Mouse (Mus musculus) testis, adult 2 months (tissue): ENCODE measurements around the gene Nr1d1. TPM values are rescaled to one million over a fixed set of nuclear protein-coding genes. Genes with fewer than 3 reads are reported as not detected.
"Not testable (repeated sequence)": the region's sequence is repeated elsewhere in the genome, so short reads cannot be mapped to it uniquely, and the experiment has no call there.

Source experiments
- H3K27ac ChIP-seq: fragments of 200-500 bp; 2 replicates; pipeline ENCODE4 v1.5.1; 2012; ENCODE audit warnings: low read depth, low read length; ENCODE audit not compliant: control insufficient read depth, insufficient read depth
- H3K27me3 ChIP-seq: fragments of 200-500 bp; 2 replicates; pipeline ENCODE4 v1.6.1; 2012; ENCODE audit warnings: mild to moderate bottlenecking, low read length, moderate library complexity; ENCODE audit not compliant: control insufficient read depth, insufficient read depth
- H3K36me3 ChIP-seq: fragments of 200-500 bp; 2 replicates; pipeline ENCODE4 v1.6.1; 2012; ENCODE audit warnings: mild to moderate bottlenecking, low read length; ENCODE audit not compliant: control insufficient read depth, insufficient read depth
- H3K4me1 ChIP-seq: fragments of 200-500 bp; 2 replicates; pipeline ENCODE4 v1.6.1; 2012; ENCODE audit warnings: low read length; ENCODE audit not compliant: control insufficient read depth, insufficient read depth
- H3K4me3 ChIP-seq: fragments of 200-500 bp; 2 replicates; pipeline ENCODE4 v1.5.1; 2012; ENCODE audit warnings: low read depth, mild to moderate bottlenecking, low read length, moderate library complexity, mixed read lengths; ENCODE audit not compliant: control insufficient read depth
- CTCF ChIP-seq: fragments of 200-500 bp; IDR thresholded peaks from 2 replicates; pipeline ENCODE4 v1.5.1; 2012; ENCODE audit warnings: low read depth, mild to moderate bottlenecking, inconsistent platforms, low read length, moderate library complexity; ENCODE audit not compliant: control insufficient read depth, insufficient read depth, insufficient replicate concordance
- POLR2A ChIP-seq: fragments of 200-500 bp; IDR thresholded peaks from 2 replicates; pipeline ENCODE4 v1.6.1; 2012; ENCODE audit warnings: low read depth, mild to moderate bottlenecking, inconsistent platforms, low read length, moderate library complexity; ENCODE audit not compliant: control insufficient read depth
- polyA plus RNA-seq: library from polyadenylated mRNA; depleted of rRNA; stranded (reverse); fragments of >200 nt; gene quantifications from 2 replicates; pipeline ENCODE4 v1.2.3, GENCODE M21; 2012

Nr1d1 gene
- polyA plus RNA-seq, 1 experiment = 34.7 TPM

DNA sequence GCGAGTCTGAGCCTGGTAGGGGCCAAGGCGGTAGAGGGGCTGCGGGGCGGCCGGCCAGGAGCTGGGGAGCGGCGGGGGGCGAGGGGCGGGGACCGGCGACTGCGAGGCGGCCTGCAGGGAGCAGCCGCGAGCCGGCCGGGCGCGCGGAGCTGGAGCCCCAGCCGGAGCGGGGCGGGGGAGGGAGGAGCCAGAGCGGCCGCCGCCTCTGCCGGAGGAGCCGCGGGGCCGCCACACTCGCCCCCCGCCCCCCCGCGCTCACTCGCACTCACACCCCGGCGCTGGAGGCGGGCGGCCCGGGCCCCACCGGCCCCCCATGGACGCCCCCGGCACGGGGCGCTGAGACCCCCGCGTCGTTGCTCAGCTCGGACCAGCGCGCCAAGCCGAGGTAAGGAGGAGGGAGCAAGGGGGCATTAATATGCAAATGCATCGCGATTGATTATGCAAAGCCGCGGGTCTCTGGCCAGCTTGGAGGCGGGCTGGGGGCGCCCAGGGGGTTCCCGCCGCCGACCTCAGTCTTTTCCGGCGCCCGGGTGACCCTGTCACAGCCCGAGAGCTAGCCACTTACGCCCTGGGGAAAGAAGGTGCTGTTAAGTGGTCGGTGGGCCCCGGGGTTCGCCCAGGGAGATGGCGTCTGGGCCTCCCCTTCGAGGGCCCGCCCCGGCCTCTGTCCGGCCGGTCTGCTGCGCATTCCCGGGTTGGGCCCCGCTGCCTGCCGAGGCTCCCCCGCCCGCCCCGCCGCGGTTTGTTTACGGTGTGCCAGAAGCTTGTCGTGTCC lies 33.3 kb downstream of the Nr1d1 start:
- no peaks in the 10 kb centered on the region; the same call in 1 of the 2 replicates for H3K27me3 ChIP-seq
- no peaks in the 10 kb centered on the region for H3K36me3 ChIP-seq
- TF ChIP-seq POLR2A (no peak), CTCF (no peak)
- peaks cover 45% of the 10 kb centered on the region for H3K4me1 ChIP-seq
- peak overlapping the region; percentile 85 for H3K4me3 ChIP-seq
- peak overlapping the region; percentile 84 for H3K27ac ChIP-seq

GRCm38 (mm10) chr11:98741051-98741620 lies 34.0 kb downstream of the Nr1d1 start:
- H3K4me1 ChIP-seq = peaks cover 42% of the 10 kb centered on the region

GRCm38 (mm10) chr11:98740393-98741050 lies 34.6 kb downstream of the Nr1d1 start, which contains the start of gene Thra:
TSS of gene Thra (plus strand) at chr11:98740638.
- Histone ChIP-seq H3K36me3 (no peaks in the 10 kb centered on the region), H3K4me3 (peak within 1 kb of the TSS; percentile 45), H3K27ac (peak within 1 kb of the TSS; percentile 57), H3K4me1 (peaks cover 38% of the 10 kb centered on the region), H3K27me3 (no peaks in the 10 kb centered on the region; the same call in 1 of the 2 replicates)
- TF ChIP-seq POLR2A (no peak), CTCF (no peak)

More at GRCm38 (mm10) chr11:98741051-98741620, 34.0 kb downstream of the Nr1d1 start:
- H3K36me3 ChIP-seq = no peaks in the 10 kb centered on the region
- H3K4me3 ChIP-seq = peak overlapping the region; percentile 45
- no peaks in the 10 kb centered on the region; the same call in 1 of the 2 replicates for H3K27me3 ChIP-seq
- H3K27ac ChIP-seq = peak overlapping the region; percentile 39; the same call in 1 of the 2 replicates
- TF ChIP-seq POLR2A = no peak
- no peak for TF ChIP-seq CTCF

- H3K4me3 ChIP-seq = no peak overlapping the region
- no peaks in the 10 kb centered on the region for H3K36me3 ChIP-seq
- peaks cover 38% of the 10 kb centered on the region for H3K4me1 ChIP-seq
- no peaks in the 10 kb centered on the region; the same call in 1 of the 2 replicates for H3K27me3 ChIP-seq
- TF ChIP-seq POLR2A (no peak), CTCF (no peak)
- H3K27ac ChIP-seq = peak overlapping the region; percentile 57
Observed at GRCm38 (mm10) chr11:98740026-98740392, 35.1 kb downstream of the Nr1d1 start.

- Histone ChIP-seq H3K4me3 (no peak overlapping the region), H3K4me1 (peaks cover 33% of the 10 kb centered on the region), H3K27ac (no peak overlapping the region), H3K27me3 (no peaks in the 10 kb centered on the region; the same call in 1 of the 2 replicates), H3K36me3 (no peaks in the 10 kb centered on the region)
- TF ChIP-seq CTCF (no peak), POLR2A (no peak)
Observed at GRCm38 (mm10) chr11:98738925-98739324, 36.2 kb downstream of the Nr1d1 start.

DNA sequence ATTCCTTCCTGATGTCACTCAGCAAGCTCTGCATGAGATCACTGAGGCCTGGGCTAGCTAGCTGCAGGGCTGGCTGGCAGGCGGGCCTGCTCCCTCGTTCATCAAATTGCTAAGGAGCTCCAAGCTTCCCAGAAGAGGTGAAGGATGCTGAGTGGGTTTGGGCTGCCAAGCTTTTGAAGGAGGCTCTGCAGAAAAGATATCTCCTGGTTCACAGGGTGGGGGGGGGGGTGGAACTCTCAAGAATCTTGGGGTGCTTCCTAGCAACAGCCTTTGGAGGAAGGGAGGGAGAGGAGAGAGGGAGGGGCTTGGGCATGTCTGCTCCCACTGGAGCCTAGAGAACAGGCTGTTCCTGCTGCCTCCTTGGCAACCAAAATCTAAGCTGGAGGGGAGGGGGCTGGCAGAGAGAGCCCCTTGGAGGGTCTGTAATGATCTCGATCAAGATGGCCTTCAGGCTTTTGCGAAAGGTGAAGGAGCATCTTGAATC lies 36.7 kb downstream of the Nr1d1 start:
- Histone ChIP-seq H3K4me3 (no peak overlapping the region), H3K27me3 (no peaks in the 10 kb centered on the region; the same call in 1 of the 2 replicates), H3K4me1 (peaks cover 33% of the 10 kb centered on the region), H3K36me3 (no peaks in the 10 kb centered on the region), H3K27ac (no peak overlapping the region)
- TF ChIP-seq POLR2A (no peak), CTCF (no peak)

DNA sequence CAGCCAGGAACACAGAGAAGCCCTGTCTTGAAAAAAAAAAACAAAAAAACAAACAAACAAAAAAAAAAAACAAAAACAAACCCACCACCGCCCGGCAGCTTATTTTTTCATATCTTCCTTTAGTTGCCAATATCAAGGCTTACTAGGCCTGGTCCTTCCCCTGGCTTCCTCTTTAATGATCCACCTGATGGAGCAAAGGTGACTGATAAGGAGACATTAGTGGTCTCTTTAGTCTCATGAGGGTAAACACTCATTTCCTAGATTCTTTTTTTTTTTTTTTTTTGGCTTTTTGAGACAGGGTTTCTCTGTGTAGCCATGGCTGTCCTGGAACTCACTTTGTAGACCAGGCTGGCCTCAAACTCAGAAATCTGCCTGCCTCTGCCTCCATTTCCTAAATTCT lies 37.9 kb downstream of the Nr1d1 start:
- not testable (repeated sequence) for H3K36me3 ChIP-seq, H3K4me3 ChIP-seq, H3K27me3 ChIP-seq, H3K27ac ChIP-seq
- peaks cover 24% of the 10 kb centered on the region for H3K4me1 ChIP-seq
